Mouse (Mus musculus): ENCODE measurements at regions not wholly inside any gene's neighbourhood (a gene's known extent, or its start where the extent isn't known, plus 50 kb on each side); places are given as distances from the start of the nearest gene placed in this dataset.

GRCm38 (mm10) chr6:97741427-97741826, 65.4 kb upstream of the Mitf start:
- DNase-seq (ENCODE audit: extremely low spot score, low read depth, low spot score) = no peak

GRCm38 (mm10) chr6:97740851-97741201, 66.0 kb upstream of the Mitf start:
- DNase-seq (ENCODE audit: extremely low spot score, low read depth, low spot score) = peak; percentile 22

- peak; percentile 60 for DNase-seq (ENCODE audit: extremely low spot score, low read depth, low spot score)
Measured at GRCm38 (mm10) chr6:97740107-97740850, 66.6 kb upstream of the Mitf start.

- DNase-seq (ENCODE audit: extremely low spot score, low read depth, low spot score) = no peak
Measured at GRCm38 (mm10) chr6:97738846-97739245, 68.0 kb upstream of the Mitf start.

- no peak for DNase-seq (ENCODE audit: extremely low spot score, low read depth, low spot score)
Measured at GRCm38 (mm10) chr6:97730835-97731234, 76.0 kb upstream of the Mitf start.

- no peak for DNase-seq (ENCODE audit: extremely low spot score, low read depth, low spot score)
Measured at GRCm38 (mm10) chr6:97718184-97718910, 88.5 kb upstream of the Mitf start.

- DNase-seq (ENCODE audit: extremely low spot score, low read depth, low spot score) = no peak
Measured at GRCm38 (mm10) chr6:97707401-97707800, 90.1 kb upstream of the Frmd4b start.

- no peak for DNase-seq (ENCODE audit: extremely low spot score, low read depth, low spot score)
Measured at GRCm38 (mm10) chr6:97704361-97704760, 87.0 kb upstream of the Frmd4b start.

GRCm38 (mm10) chr6:97699752-97700098, 82.4 kb upstream of the Frmd4b start:
- DNase-seq (ENCODE audit: extremely low spot score, low read depth, low spot score) = no peak

- DNase-seq (ENCODE audit: extremely low spot score, low read depth, low spot score) = no peak
Measured at GRCm38 (mm10) chr6:97699054-97699751, 81.9 kb upstream of the Frmd4b start.

- no peak for DNase-seq (ENCODE audit: extremely low spot score, low read depth, low spot score)
Measured at GRCm38 (mm10) chr6:97693281-97693680, 75.9 kb upstream of the Frmd4b start.

- DNase-seq (ENCODE audit: extremely low spot score, low read depth, low spot score) = no peak
Measured at GRCm38 (mm10) chr6:97691136-97691535, 73.8 kb upstream of the Frmd4b start.

- DNase-seq (ENCODE audit: extremely low spot score, low read depth, low spot score) = no peak
Measured at GRCm38 (mm10) chr6:97684335-97684734, 67.0 kb upstream of the Frmd4b start.

GRCm38 (mm10) chr6:97682213-97682612, 64.9 kb upstream of the Frmd4b start:
- no peak for DNase-seq (ENCODE audit: extremely low spot score, low read depth, low spot score)

- no peak for DNase-seq (ENCODE audit: extremely low spot score, low read depth, low spot score)
Measured at GRCm38 (mm10) chr6:97675181-97675756, 57.9 kb upstream of the Frmd4b start.

GRCm38 (mm10) chr6:97666818-97667629, 49.7 kb upstream of the Frmd4b start:
- DNase-seq (ENCODE audit: extremely low spot score, low read depth, low spot score) = peak; percentile 14

Data from hindlimb bud, embryonic 11.5 days (tissue).